Mouse (Mus musculus) macrophage (primary cell): ENCODE measurements around the gene Armc6. TPM values are rescaled to one million over a fixed set of nuclear protein-coding genes. Genes with fewer than 3 reads are reported as not detected.
A peak's percentile ranks its signal among the peaks of the same experiment; 100 is the strongest.
"Not testable (repeated sequence)": the region's sequence is repeated elsewhere in the genome, so short reads cannot be mapped to it uniquely, and the experiment has no call there.

Experiments
- H3K27ac ChIP-seq: fragments of 350-480 bp; formaldehyde crosslinking; 2 replicates; pipeline ENCODE4 v1.9.0; 2021
- H3K36me3 ChIP-seq: fragments of 350-480 bp; formaldehyde crosslinking; 2 replicates; pipeline ENCODE4 v1.9.0; 2021; ENCODE audit errors: inconsistent target
- H3K4me3 ChIP-seq: fragments of 350-480 bp; formaldehyde crosslinking; 2 replicates; pipeline ENCODE4 v1.9.0; 2021; ENCODE audit errors: inconsistent target
- H3K79me2 ChIP-seq: fragments of 350-480 bp; formaldehyde crosslinking; 2 replicates; pipeline ENCODE4 v1.9.0; 2021; ENCODE audit errors: inconsistent target
- WGBS: methylation state at CpG from one replicate; pipeline ENCODE4 v1.1.7; 2026; ENCODE audit warnings: inconsistent platforms; ENCODE audit not compliant: missing documents; 5-methylcytosine and 5-hydroxymethylcytosine counted together
- polyA plus RNA-seq: library from polyadenylated mRNA; stranded (reverse); fragments of 250-400 nt; gene quantifications from 3 replicates; pipeline ENCODE4 v1.2.4, GENCODE M21; 2018; ENCODE audit warnings: inconsistent platforms

Gene Armc6
- polyA plus RNA-seq, 1 experiment from 2014 or later: 1.4 TPM

DNA sequence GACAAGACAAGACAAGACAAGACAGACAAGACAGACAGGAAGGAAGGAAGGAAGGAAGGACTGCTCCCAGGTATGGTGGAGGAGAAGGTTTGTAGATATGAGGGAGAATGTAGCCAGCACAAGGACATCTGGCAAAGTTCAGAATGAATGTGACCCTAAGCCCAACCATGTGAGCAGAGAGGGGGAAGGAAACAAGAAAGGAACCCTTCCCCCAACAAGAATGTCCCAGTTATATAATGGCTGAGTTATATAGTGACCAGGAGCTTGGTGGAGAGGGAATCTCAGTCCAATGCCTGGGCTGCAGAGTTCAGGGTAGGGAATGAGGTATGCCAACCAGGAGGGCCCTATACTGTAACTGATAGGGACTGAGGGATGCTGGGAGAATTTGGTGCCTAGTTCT lies 16.8 kb downstream of the Armc6 start:
- H3K79me2 ChIP-seq: no peaks in the 10 kb centered on the region
- no peak overlapping the region for H3K27ac ChIP-seq
- H3K36me3 ChIP-seq: no peaks in the 10 kb centered on the region
- H3K4me3 ChIP-seq: no peak overlapping the region

- Histone ChIP-seq H3K27ac (no peak overlapping the region), H3K79me2 (no peaks in the 10 kb centered on the region), H3K36me3 (no peaks in the 10 kb centered on the region), H3K4me3 (no peak overlapping the region)
- 73% methylated on average over 1 of the region's 1 CpGs for WGBS
Measured at GRCm38 (mm10) chr8:70216566-70216965, 17.7 kb downstream of the Armc6 start.

DNA sequence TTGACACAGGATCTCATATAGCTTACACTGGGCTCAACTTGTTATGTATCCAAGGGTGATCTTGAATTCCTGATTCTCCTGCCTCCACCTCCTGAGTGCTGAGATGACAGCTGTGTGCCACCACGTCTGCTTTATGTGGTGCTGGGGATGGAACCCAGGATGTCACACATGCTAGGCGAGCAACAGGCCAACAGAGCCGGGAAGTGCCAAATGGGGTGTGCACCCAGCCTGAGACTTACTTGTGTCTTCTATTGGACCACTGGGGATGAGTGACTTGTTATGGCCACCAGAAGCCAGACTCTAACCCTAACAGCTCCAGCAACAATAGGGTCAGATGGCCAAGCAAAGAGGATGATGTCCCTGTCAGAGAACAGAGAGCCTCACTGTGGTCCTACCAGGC lies 18.1 kb downstream of the Armc6 start:
- not testable (repeated sequence) for H3K27ac ChIP-seq, H3K36me3 ChIP-seq, H3K4me3 ChIP-seq, H3K79me2 ChIP-seq
- whole genome bisulfite sequencing: 92% methylated on average over 2 of the region's 3 CpGs

GRCm38 (mm10) chr8:70215092-70215491 lies 19.2 kb downstream of the Armc6 start:
- Histone ChIP-seq H3K4me3 (no peak overlapping the region), H3K27ac (no peak overlapping the region), H3K79me2 (no peaks in the 10 kb centered on the region), H3K36me3 (no peaks in the 10 kb centered on the region)
- 85% methylated on average over 5 of the region's 5 CpGs for WGBS

DNA sequence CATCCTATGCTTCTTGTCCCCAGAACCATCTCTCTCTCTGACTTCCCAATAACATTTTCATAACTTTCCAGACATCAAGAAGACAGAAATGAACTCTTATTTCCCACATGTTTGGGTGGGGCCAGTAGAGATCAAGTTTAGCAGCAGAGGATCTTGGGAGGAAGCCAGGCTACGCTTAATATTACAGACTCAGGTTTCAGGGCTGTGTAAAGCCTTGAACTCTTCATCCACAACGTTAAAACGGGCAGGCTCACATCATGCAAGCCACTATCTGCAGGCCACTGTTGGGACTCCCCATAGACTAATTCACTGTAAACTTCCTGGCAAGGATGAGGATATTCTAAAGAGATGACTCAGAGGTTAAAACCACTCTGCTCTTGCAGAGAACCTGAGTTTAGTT lies 19.9 kb downstream of the Armc6 start:
- H3K79me2 ChIP-seq: no peaks in the 10 kb centered on the region
- no peak overlapping the region for H3K4me3 ChIP-seq
- 85% methylated on average over 3 of the region's 3 CpGs for WGBS
- no peaks in the 10 kb centered on the region for H3K36me3 ChIP-seq
- H3K27ac ChIP-seq: no peak overlapping the region

- WGBS: under 1% methylated on average over 65 of the region's 66 CpGs
- H3K79me2 ChIP-seq: no peaks in the 10 kb centered on the region
- H3K36me3 ChIP-seq: no peaks in the 10 kb centered on the region
- peak within 1 kb of the TSS; percentile 24 for H3K27ac ChIP-seq
- peak within 1 kb of the TSS; percentile 39 for H3K4me3 ChIP-seq
Measured at GRCm38 (mm10) chr8:70212112-70213055, 21.9 kb downstream of the Armc6 start, which contains the start of gene Slc25a42. Gene Slc25a42 (minus strand): TSS chr8:70212305.

DNA sequence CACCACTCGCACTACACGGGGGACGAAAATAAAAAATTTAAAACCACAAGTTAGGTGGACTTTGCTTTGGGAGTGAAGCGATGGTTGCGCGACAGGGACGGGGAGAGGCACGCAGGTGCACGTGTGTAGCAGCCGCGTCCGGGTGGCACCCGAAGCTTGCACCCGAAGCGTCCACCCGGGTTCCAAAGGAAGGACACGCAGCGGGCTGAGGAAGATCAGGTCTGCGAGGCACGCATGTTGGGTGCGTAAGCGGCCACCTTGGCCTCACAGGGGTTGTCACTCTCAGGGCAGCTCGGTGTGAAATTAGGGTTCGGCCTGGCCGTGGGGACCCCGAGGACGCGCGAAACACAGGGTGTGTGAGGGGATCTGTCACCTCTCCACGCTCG lies 22.5 kb downstream of the Armc6 start:
- H3K27ac ChIP-seq: no peak overlapping the region
- WGBS: under 1% methylated on average over 31 of the region's 31 CpGs

GRCm38 (mm10) chr8:70211275-70211674 lies 23.0 kb downstream of the Armc6 start:
- Histone ChIP-seq H3K79me2 (no peaks in the 10 kb centered on the region), H3K36me3 (no peaks in the 10 kb centered on the region), H3K27ac (no peak overlapping the region), H3K4me3 (peak overlapping the region; percentile 39)
- WGBS: 90% methylated on average over 1 of the region's 1 CpGs

More for the DNA sequence above, 22.5 kb downstream of the Armc6 start:
- peak overlapping the region; percentile 39 for H3K4me3 ChIP-seq
- no peaks in the 10 kb centered on the region for H3K79me2 ChIP-seq
- H3K36me3 ChIP-seq: no peaks in the 10 kb centered on the region

GRCm38 (mm10) chr8:70210538-70210937 lies 23.7 kb downstream of the Armc6 start:
- 88% methylated on average over 7 of the region's 8 CpGs for WGBS

DNA sequence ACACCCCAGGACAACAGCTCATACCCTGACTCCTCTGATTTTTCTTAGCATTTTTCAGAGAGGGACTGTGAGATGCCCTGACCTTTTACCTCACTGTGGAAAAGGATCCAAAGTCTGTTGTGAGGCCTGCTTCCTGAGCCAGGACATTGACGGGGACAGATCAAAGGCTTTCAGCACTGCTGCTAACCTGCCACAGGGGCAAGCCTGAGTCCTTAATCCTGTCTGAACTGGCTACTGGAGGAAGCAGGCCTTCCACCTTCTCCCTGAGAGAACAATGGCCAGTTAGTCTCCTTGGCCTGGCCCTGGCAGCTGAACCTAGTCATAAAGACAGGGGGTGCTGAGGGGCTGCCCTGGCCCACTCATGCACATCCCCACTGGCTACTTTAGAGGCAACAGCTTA lies 26.1 kb downstream of the Armc6 start:
- Histone ChIP-seq H3K79me2 (no peaks in the 10 kb centered on the region), H3K36me3 (no peaks in the 10 kb centered on the region), H3K27ac (no peak overlapping the region), H3K4me3 (no peak overlapping the region)
- WGBS: 91% methylated on average over 1 of the region's 1 CpGs

More at GRCm38 (mm10) chr8:70210538-70210937, 23.7 kb downstream of the Armc6 start:
- Histone ChIP-seq H3K79me2 (no peaks in the 10 kb centered on the region), H3K4me3 (no peak overlapping the region), H3K36me3 (no peaks in the 10 kb centered on the region), H3K27ac (no peak overlapping the region)

- Histone ChIP-seq H3K79me2 (no peaks in the 10 kb centered on the region), H3K36me3 (no peaks in the 10 kb centered on the region), H3K27ac (no peak overlapping the region), H3K4me3 (no peak overlapping the region)
- 83% methylated on average over 1 of the region's 1 CpGs for WGBS
Measured at GRCm38 (mm10) chr8:70204757-70205156, 29.5 kb downstream of the Armc6 start.

DNA sequence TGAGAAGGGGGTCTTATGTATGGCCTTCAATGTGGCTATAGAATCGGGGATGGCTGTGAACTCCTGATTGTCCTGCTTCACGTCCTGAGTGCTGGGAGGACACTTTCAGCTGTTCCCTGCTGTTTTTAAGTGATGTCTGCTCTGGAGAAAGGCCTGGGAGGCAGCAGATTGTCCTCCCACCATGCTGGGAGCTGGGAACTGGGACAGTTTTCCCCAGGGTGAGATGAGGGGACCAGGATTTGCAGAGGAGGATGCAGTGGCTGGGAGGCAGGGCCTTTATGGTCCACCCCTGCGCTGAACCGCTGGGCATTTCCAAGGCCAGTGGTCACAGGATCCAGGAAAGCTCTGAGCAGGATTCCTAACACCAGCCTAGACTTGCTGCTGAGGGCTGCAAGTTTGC lies 31.2 kb downstream of the Armc6 start:
- Histone ChIP-seq H3K27ac (no peak overlapping the region), H3K36me3 (no peaks in the 10 kb centered on the region), H3K79me2 (no peaks in the 10 kb centered on the region), H3K4me3 (no peak overlapping the region)
- WGBS: 93% methylated on average over 4 of the region's 4 CpGs

- H3K27ac ChIP-seq: no peak overlapping the region
- H3K4me3 ChIP-seq: no peak overlapping the region
- no peaks in the 10 kb centered on the region for H3K79me2 ChIP-seq
- WGBS: 86% methylated on average over 3 of the region's 3 CpGs
- no peaks in the 10 kb centered on the region for H3K36me3 ChIP-seq
Measured at GRCm38 (mm10) chr8:70201417-70201816, 32.8 kb downstream of the Armc6 start.

- Histone ChIP-seq H3K4me3 (no peak overlapping the region), H3K36me3 (no peaks in the 10 kb centered on the region), H3K27ac (no peak overlapping the region), H3K79me2 (no peaks in the 10 kb centered on the region)
- WGBS: 87% methylated on average over 5 of the region's 5 CpGs
Measured at GRCm38 (mm10) chr8:70200098-70200681, 34.1 kb downstream of the Armc6 start.

GRCm38 (mm10) chr8:70197603-70198002 lies 36.7 kb downstream of the Armc6 start:
- 96% methylated on average over 7 of the region's 7 CpGs for WGBS
- H3K79me2 ChIP-seq: no peaks in the 10 kb centered on the region
- no peaks in the 10 kb centered on the region for H3K36me3 ChIP-seq
- H3K27ac ChIP-seq: no peak overlapping the region
- no peak overlapping the region for H3K4me3 ChIP-seq
